Mouse (Mus musculus) heart, adult 2 months (tissue): ENCODE results near the gene Prg2.

Experiments used
- CTCF ChIP-seq: fragments of 200-600 bp; IDR thresholded peaks from 2 replicates; pipeline ENCODE4 v1.8.1; 2022; ENCODE audit warnings: antibody characterized with exemption, mild to moderate bottlenecking, moderate library complexity
- EP300 ChIP-seq: fragments of 200-500 bp; IDR thresholded peaks from 2 replicates; pipeline ENCODE4 v1.6.1; 2011; ENCODE audit warnings: low read depth, low read length, control low read depth; ENCODE audit not compliant: insufficient read depth
- POLR2A ChIP-seq: fragments of 200-500 bp; IDR thresholded peaks from 2 replicates; pipeline ENCODE4 v1.6.1; 2011; ENCODE audit warnings: mild to moderate bottlenecking, low read depth, low read length, control low read depth; ENCODE audit not compliant: insufficient read depth

DNA sequence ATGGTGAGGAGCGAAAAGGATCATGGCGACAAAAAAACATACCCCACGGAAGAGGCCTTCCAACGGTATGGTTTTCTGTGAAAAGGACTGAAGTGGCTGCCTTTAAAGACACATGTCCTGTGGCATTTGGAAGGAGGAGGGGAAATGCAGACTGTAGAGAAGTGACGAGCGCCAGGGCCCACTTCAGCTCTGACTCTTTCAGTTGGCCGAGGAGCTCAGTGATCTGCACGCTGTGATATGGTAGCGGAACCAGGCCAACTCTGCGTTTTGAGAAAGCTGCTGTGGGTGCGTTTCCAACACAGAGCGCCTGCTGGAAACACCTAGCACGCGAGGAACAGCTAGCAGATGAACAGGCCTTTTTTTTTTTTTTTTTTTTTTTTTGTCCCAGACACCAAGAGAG lies 32.4 kb downstream of the Prg2 start:
- TF ChIP-seq POLR2A (no peak), EP300 (no peak), CTCF (no peak)
